Mouse (Mus musculus): Measurements from ENCODE around the gene Hoxb6.

- TF ChIP-seq CTCF (IDR thresholded peaks at IDR 0.05; ENCODE audit: borderline replicate concordance, extremely low read depth, insufficient read depth, insufficient read length) (no peak), POLR2A (IDR thresholded peaks at IDR 0.05; ENCODE audit: borderline replicate concordance, extremely low read depth, insufficient read depth, insufficient read length, poor library complexity, severe bottlenecking) (no peak)
Observed at GRCm38 (mm10) chr11:96318368-96319070, 26.2 kb downstream of the Hoxb6 start.

Data from brain, embryonic 14.5 days (tissue).